Mouse (Mus musculus): ENCODE measurements around the gene Hapln2.

- TF ChIP-seq POLR2A (IDR thresholded peaks at IDR 0.05; ENCODE audit: control insufficient read depth, extremely low read depth, insufficient read depth, low read length, poor library complexity): no peak
- no peak for TF ChIP-seq CTCF (IDR thresholded peaks at IDR 0.05; ENCODE audit: borderline replicate concordance, control insufficient read depth, extremely low read depth, insufficient read depth, low read length, poor library complexity)
Measured at GRCm38 (mm10) chr3:87996971-87997614, 30.3 kb downstream of the Hapln2 start.

Measured in thymus, adult 2 months (tissue).